Mouse (Mus musculus) ES-E14 (cell line): ENCODE data around the gene Fam213a. TPM values are rescaled to one million over a fixed set of nuclear protein-coding genes. Genes with fewer than 3 reads are reported as not detected.

Source experiments
- DNase-seq: peaks from one replicate; pipeline ENCODE4 v3.0.0-alpha.2; 2013; ENCODE audit warnings: low read depth, low spot score
- H3K27ac ChIP-seq: 2 replicates; pipeline ENCODE4 v1.5.1; 2012; ENCODE audit warnings: low read depth, mild to moderate bottlenecking, low read length, moderate library complexity, mixed read lengths; ENCODE audit not compliant: poor library complexity, insufficient read depth, severe bottlenecking
- H3K36me3 ChIP-seq: 2 replicates; pipeline ENCODE4 v1.6.1; 2012; ENCODE audit warnings: mild to moderate bottlenecking, low read length, moderate library complexity, mixed read lengths; ENCODE audit not compliant: control insufficient read depth, poor library complexity, insufficient read depth, severe bottlenecking
- H3K4me1 ChIP-seq, 2 experiments: fragments of 150-350 bp in 1 of 2; sonication (generic) in 1 of 2; 2 replicates each; pipeline ENCODE4 v1.6.1; 2012; ENCODE audit warnings: low read length in 2 of 2, mild to moderate bottlenecking in 1 of 2, mixed read lengths in 1 of 2; ENCODE audit not compliant: control insufficient read depth in 2 of 2, insufficient read depth in 2 of 2, poor library complexity in 1 of 2
- H3K4me3 ChIP-seq, 2 experiments: fragments of 150-350 bp in 1 of 2; sonication (generic) in 1 of 2; 2 replicates each; pipeline ENCODE4 v1.5.1; 2012; ENCODE audit warnings: low read length in 2 of 2, low read depth in 1 of 2, mild to moderate bottlenecking in 1 of 2, mixed read lengths in 1 of 2; ENCODE audit not compliant: insufficient read depth in 1 of 2, poor library complexity in 1 of 2, severe bottlenecking in 1 of 2
- H3K9ac ChIP-seq: 2 replicates; pipeline ENCODE4 v1.6.1; 2012; ENCODE audit warnings: low read depth, mild to moderate bottlenecking, low read length, mixed read lengths; ENCODE audit not compliant: poor library complexity, insufficient read depth, severe bottlenecking
- H3K9me3 ChIP-seq: fragments of 150-350 bp; sonication (generic); 2 replicates; pipeline ENCODE4 v1.6.1; 2012; ENCODE audit warnings: low read depth, mild to moderate bottlenecking, low read length; ENCODE audit not compliant: control insufficient read depth, insufficient read depth
- CHD2 ChIP-seq: IDR thresholded peaks from 2 replicates; pipeline ENCODE4 v1.6.1; 2014; ENCODE audit warnings: mild to moderate bottlenecking, low read depth, low read length, inconsistent platforms
- HCFC1 ChIP-seq: IDR thresholded peaks from 2 replicates; pipeline ENCODE4 v1.6.1; 2012; ENCODE audit warnings: low read length, inconsistent platforms, borderline replicate concordance; ENCODE audit not compliant: insufficient read depth
- MAFK ChIP-seq: IDR thresholded peaks from 2 replicates; pipeline ENCODE4 v1.6.1; 2014; ENCODE audit warnings: mild to moderate bottlenecking, low read depth, low read length, inconsistent platforms; ENCODE audit not compliant: insufficient read depth
- ZC3H11A ChIP-seq: IDR thresholded peaks from 2 replicates; pipeline ENCODE4 v1.6.1; 2012; ENCODE audit warnings: low read depth, mild to moderate bottlenecking, inconsistent platforms, low read length, borderline replicate concordance
- ZNF384 ChIP-seq: IDR thresholded peaks from 2 replicates; pipeline ENCODE4 v1.6.1; 2012; ENCODE audit warnings: low read depth, low read length, inconsistent platforms
- in situ Hi-C, 2 experiments: fragments of 600-800 bp; cut with MboI; formaldehyde crosslinking; loops; one replicate each; pipeline ENCODE4 v1.15.1; 2025; ENCODE audit warnings: low sequenced_read_pairs in 2 of 2, inconsistent platforms in 1 of 2; ENCODE audit not compliant: unreplicated experiment in 2 of 2
- total RNA-seq: library from RNA; depleted of rRNA; stranded (reverse); fragments of 300-350 nt; gene quantifications from 2 replicates; pipeline ENCODE4 v1.2.3, GENCODE M21; 2012

Fam213a gene
- total RNA-seq, 1 experiment: 13.6 TPM

- Histone ChIP-seq H3K9me3 (no peaks in the 10 kb centered on the region), H3K9ac (no peak overlapping the region), H3K4me1 (no peaks in the 10 kb centered on the region), H3K4me3 (no peak overlapping the region), H3K36me3 (no peaks in the 10 kb centered on the region), H3K27ac (no peak overlapping the region)
- no peak for TF ChIP-seq MAFK
- TF ChIP-seq ZC3H11A: no peak
- TF ChIP-seq ZNF384: no peak
- TF ChIP-seq HCFC1: no peak
- no peak for TF ChIP-seq CHD2
- in situ Hi-C loops: no loop called here
- no peak for DNase-seq
Measured at GRCm38 (mm10) chr14:40996171-40996570, 17.4 kb downstream of the Fam213a start.

- in situ Hi-C loops: no loop called here
- Histone ChIP-seq H3K36me3 (no peaks in the 10 kb centered on the region), H3K9me3 (no peaks in the 10 kb centered on the region), H3K27ac (no peak overlapping the region), H3K4me3 (no peak overlapping the region), H3K9ac (no peak overlapping the region), H3K4me1 (no peaks in the 10 kb centered on the region)
- TF ChIP-seq CHD2 (no peak), ZNF384 (no peak), HCFC1 (no peak), ZC3H11A (no peak), MAFK (no peak)
- DNase-seq: no peak
Measured at GRCm38 (mm10) chr14:40992464-40992863, 21.1 kb downstream of the Fam213a start.

GRCm38 (mm10) chr14:40988780-40989179 is 24.8 kb downstream of the Fam213a start:
- Histone ChIP-seq H3K4me3 (no peak overlapping the region), H3K9me3 (no peaks in the 10 kb centered on the region), H3K36me3 (no peaks in the 10 kb centered on the region), H3K9ac (no peak overlapping the region), H3K4me1 (no peaks in the 10 kb centered on the region), H3K27ac (no peak overlapping the region)
- in situ Hi-C loops: no loop called here
- TF ChIP-seq HCFC1 (no peak), CHD2 (no peak), ZC3H11A (no peak), MAFK (no peak), ZNF384 (no peak)
- no peak for DNase-seq

GRCm38 (mm10) chr14:40987184-40987583 is 26.4 kb downstream of the Fam213a start:
- Histone ChIP-seq H3K36me3 (no peaks in the 10 kb centered on the region), H3K4me3 (no peak overlapping the region), H3K9me3 (no peaks in the 10 kb centered on the region), H3K9ac (no peak overlapping the region), H3K4me1 (no peaks in the 10 kb centered on the region), H3K27ac (no peak overlapping the region)
- DNase-seq: no peak
- TF ChIP-seq ZC3H11A (no peak), HCFC1 (no peak), ZNF384 (no peak), CHD2 (no peak), MAFK (no peak)
- in situ Hi-C loops: no loop called here

GRCm38 (mm10) chr14:40985635-40986034 is 28.0 kb downstream of the Fam213a start:
- Histone ChIP-seq H3K9me3 (no peaks in the 10 kb centered on the region), H3K9ac (no peak overlapping the region), H3K4me1 (no peaks in the 10 kb centered on the region), H3K4me3 (no peak overlapping the region), H3K27ac (no peak overlapping the region), H3K36me3 (no peaks in the 10 kb centered on the region)
- in situ Hi-C loops: no loop called here
- DNase-seq: no peak
- TF ChIP-seq MAFK (no peak), ZC3H11A (no peak), ZNF384 (no peak), CHD2 (no peak), HCFC1 (no peak)
